Mouse (Mus musculus): ENCODE data around the gene Cep112.

DNA sequence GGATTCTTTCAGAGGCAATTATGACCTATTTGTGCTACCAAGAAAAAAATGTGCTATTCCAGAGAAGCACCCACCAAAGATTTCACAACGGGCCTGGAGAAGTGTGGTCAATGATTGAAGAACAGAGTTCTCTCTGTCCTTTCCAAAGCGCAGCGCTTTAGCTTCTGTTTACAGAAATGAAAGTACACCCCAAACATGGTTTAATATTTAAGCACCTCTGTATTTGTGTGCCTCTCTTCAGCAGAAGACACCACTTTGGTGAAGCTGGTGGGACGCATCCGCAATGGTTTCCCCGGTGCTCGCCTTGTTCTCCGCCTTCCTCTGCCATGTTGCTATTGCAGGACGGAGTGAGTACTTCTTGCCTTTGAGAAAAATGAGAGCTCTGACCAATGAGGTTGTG is 29.9 kb upstream of the Cep112 start:
- TF ChIP-seq POLR2A (IDR thresholded peaks at IDR 0.05; ENCODE audit: insufficient read depth, low read depth, low read length) (no peak), CTCF (IDR thresholded peaks at IDR 0.05; ENCODE audit: insufficient read depth, low read depth, low read length) (no peak)

Data from olfactory bulb, adult 2 months (tissue).